Mouse (Mus musculus) urinary bladder, postnatal 36 days (tissue): Measurements from ENCODE around the gene Zfhx2.
"Not testable (repeated sequence)": the region's sequence is repeated elsewhere in the genome, so short reads cannot be mapped to it uniquely, and the experiment has no call there.

Experiments
- DNase-seq, 2 experiments: peaks; one replicate each; pipeline ENCODE4 v3.0.0; 2022; ENCODE audit warnings: low spot score in 2 of 2, mixed read lengths in 1 of 2

Zfhx2 gene

GRCm38 (mm10) chr14:55047971-55048531 lies 44.1 kb downstream of the Zfhx2 start:
- no peak for DNase-seq

GRCm38 (mm10) chr14:55043694-55044093 lies 48.4 kb downstream of the Zfhx2 start:
- DNase-seq, result not testable (repeated sequence)

- DNase-seq, result no peak
Measured at GRCm38 (mm10) chr14:55032695-55033225, 59.4 kb downstream of the Zfhx2 start.

- no peak for DNase-seq
Measured at GRCm38 (mm10) chr14:55029034-55029698, 63.0 kb downstream of the Zfhx2 start.

DNA sequence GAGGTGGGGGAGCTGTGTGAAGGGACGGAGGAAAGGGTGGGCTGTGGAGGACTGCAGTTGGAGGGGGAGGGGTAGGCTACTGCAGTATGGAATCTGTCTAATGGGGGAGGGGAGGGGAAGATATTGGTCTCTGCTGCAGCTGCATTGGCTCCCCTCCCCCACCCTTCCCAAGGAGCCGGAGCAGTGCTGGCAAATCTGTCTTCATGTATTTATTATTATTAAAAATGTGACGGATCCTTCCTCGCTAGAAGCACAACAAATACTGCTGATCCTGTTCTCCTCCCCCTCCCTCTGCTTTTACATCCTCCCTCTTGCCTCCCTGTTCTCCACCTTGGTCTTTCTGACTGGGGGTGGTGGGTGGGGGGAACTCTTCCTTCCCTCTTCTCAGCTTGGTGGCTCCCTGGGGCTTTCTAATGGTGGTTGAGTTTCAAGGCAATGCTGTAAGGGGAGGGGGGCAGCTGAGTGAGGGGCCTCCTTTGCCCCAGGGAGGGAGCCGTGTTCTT lies 63.7 kb downstream of the Zfhx2 start:
- DNase-seq, result no peak

DNA sequence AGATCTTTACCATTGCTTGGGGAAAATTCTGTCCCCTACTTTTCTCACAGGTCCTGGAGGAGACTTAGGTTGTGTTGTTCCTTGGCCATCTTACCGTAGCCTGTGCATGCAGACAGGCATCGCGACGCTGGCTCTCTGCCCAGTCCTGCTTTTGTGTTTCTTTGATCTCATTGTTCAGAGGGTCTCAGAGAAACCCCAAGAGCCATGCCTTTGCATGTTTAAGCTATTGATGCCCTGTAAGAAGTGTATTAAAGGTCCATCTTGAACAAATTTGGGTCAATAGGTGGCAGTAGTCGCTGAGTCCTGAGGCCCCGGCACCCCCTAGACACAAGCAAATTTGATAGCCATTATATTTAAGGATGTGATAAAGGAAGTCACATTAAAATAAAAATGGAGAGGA lies 64.5 kb downstream of the Zfhx2 start:
- no peak for DNase-seq

GRCm38 (mm10) chr14:55027251-55027650 lies 64.9 kb downstream of the Zfhx2 start:
- DNase-seq, result no peak

GRCm38 (mm10) chr14:55025527-55025926 lies 66.6 kb downstream of the Zfhx2 start:
- DNase-seq, result no peak

DNA sequence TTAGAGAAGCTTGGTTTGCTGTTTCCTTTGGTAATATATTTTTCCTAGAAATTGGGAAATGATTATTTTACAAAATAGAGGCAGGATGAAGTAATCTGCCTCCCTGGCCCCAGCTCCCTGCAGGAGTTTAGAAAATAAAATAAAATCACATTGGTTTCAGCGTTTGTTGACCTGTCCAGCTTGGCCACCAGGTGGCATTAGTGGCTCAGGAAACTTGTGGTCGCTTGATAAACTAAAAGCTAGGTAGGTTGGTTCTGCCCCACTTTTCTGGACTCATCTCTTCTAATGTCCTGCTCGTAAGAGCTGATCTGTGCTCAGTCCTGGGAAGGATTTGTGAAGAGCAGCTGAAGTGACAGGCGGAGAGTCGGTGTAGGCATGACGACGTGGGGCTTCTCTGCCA lies 67.9 kb downstream of the Zfhx2 start:
- peak; percentile 32 to 47 for DNase-seq

- no peak for DNase-seq
Measured at GRCm38 (mm10) chr14:55023011-55023410, 69.1 kb downstream of the Zfhx2 start.

- no peak for DNase-seq
Measured at GRCm38 (mm10) chr14:55020394-55020793, 71.7 kb downstream of the Zfhx2 start.

GRCm38 (mm10) chr14:55016876-55017275 lies 75.2 kb downstream of the Zfhx2 start:
- no peak for DNase-seq

- no peak for DNase-seq
Measured at GRCm38 (mm10) chr14:55015767-55016111, 76.4 kb downstream of the Zfhx2 start.

GRCm38 (mm10) chr14:55014991-55015766 lies 76.9 kb downstream of the Zfhx2 start, which contains the start of gene Ngdn:
TSS of gene Ngdn (plus strand) at chr14:55015454.
- peak; percentile 98 for DNase-seq

DNA sequence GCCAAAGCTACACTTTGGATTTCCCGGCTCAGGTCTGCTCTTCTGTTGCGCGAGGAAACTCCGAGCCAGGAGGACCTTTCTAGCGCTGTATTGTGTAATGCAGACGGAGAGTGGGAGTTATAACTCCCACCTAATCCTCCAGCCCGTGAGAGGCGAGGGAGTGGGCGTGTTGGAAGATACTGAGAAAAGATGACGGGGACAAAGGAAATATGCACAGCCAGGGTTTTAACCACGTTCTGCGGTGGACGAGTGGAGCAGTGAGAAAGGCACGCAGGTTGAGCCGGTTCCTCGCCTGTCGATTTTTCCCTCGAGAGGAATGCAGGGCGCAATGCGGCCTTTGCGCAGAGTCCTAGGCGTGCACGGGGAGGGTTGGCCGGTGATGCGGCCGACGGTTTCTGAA lies 77.5 kb downstream of the Zfhx2 start:
- DNase-seq, result no peak

DNA sequence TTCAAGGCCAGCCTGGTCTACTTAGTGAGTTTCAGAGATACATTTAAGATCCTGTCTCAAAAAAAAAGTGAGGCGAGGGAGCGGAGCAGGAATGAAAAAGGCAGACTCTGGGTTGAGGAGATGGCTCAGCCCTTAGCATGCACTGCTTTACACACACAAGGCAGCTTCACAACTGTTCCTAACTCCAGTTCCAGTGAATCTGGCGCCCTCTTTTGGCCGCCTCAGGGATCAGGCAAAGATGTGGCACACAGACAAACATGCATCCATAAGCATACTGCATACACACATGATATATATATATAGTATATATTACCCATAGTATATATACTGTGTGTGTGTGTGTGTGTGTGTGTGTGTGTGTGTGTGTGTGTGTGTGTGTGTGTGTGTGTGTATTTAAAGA lies 81.0 kb downstream of the Zfhx2 start:
- no peak for DNase-seq
